Mouse (Mus musculus): Measurements from ENCODE around the gene Jazf1.

GRCm38 (mm10) chr6:52869252-52869651, 199.2 kb downstream of the Jazf1 start:
- TF ChIP-seq ZNF384 (IDR thresholded peaks at IDR 0.05; ENCODE audit: low read depth, low read length) = no peak
- TF ChIP-seq MAFK (IDR thresholded peaks at IDR 0.05; ENCODE audit: insufficient read depth, low read depth, low read length) = no peak
- TF ChIP-seq CHD2 (IDR thresholded peaks at IDR 0.05; ENCODE audit: low read depth, low read length) = no peak
